Mouse (Mus musculus): ENCODE data around the gene Nfs1. TPM values are rescaled to one million over a fixed set of nuclear protein-coding genes. Genes with fewer than 3 reads are reported as not detected.
"Not testable (repeated sequence)": the region's sequence is repeated elsewhere in the genome, so short reads cannot be mapped to it uniquely, and the experiment has no call there.

Nfs1 gene
- total RNA-seq, 2 experiments from 2014 or later, result 33.1 to 35.3 TPM

- DNase-seq (ENCODE audit: low spot score in 2 of 2), result no peak
These were observed 1.6 kb upstream of the Nfs1 start for GRCm38 (mm10) chr2:156145486-156146130.

- DNase-seq (ENCODE audit: low spot score in 2 of 2), result no peak
These were observed 619 bp downstream of the Nfs1 start for GRCm38 (mm10) chr2:156143367-156143766.

GRCm38 (mm10) chr2:156142820-156143219 is 1.2 kb downstream of the Nfs1 start:
- DNase-seq (ENCODE audit: low spot score in 2 of 2), result no peak

- DNase-seq (ENCODE audit: low spot score in 2 of 2), result no peak
These were observed 8.3 kb downstream of the Nfs1 start for GRCm38 (mm10) chr2:156135695-156136094.

GRCm38 (mm10) chr2:156134161-156134560 is 9.8 kb downstream of the Nfs1 start:
- DNase-seq (ENCODE audit: low spot score in 2 of 2), result no peak

DNA sequence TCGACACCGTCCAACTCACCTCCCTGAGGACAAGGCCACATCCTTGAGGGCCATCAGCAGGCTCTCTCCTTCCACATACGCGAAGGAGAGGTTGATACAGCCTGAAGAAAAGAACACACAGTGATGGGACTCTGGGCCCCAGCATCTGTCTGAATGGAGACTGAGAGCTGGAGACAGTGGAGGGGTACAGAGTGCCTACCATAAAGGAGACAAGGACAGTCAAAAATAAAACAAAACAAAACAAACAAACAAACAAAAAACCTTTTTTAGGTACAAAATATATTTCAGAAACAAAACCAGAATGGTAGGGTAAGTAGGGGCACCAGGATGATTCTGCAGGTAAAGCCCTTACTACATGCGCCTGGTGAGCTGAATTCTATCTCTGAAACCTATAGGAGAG is 17.0 kb downstream of the Nfs1 start, which contains the start of gene Gm28036:
Gene Gm28036, minus strand, starts transcription at position 101 of the 400 bp plus-strand sequence.
- DNase-seq (ENCODE audit: low spot score in 2 of 2), result no peak

GRCm38 (mm10) chr2:156123731-156124130 is 20.3 kb downstream of the Nfs1 start:
- no peak for DNase-seq (ENCODE audit: low spot score in 2 of 2)

GRCm38 (mm10) chr2:156119566-156119965 is 24.4 kb downstream of the Nfs1 start:
- DNase-seq (ENCODE audit: low spot score in 2 of 2), result no peak

DNA sequence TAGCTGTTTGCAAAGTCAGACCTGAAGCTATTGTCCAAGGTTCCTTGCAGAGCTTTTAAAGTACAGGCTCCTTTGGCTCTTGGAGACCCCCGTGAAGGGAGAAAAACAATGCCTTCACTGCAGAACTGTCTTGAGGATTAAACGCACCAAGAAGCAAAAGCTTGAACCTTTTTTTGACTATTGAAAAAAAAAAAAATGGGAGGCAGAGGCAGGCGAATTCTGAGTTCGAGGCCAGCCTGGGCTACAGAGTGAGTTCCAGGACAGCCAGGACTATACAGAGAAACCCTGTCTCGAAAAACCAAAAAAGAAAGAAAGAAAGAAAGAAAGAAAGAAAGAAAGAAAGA is 31.9 kb downstream of the Nfs1 start:
- DNase-seq (ENCODE audit: low spot score in 2 of 2), result not testable (repeated sequence)

GRCm38 (mm10) chr2:156111358-156112079 is 32.5 kb downstream of the Nfs1 start, which contains the start of the genes Cpne1 and Rbm12:
Gene Cpne1, minus strand, starts transcription at chr2:156111965.
Gene Rbm12, minus strand, starts transcription at chr2:156111978.
- DNase-seq (ENCODE audit: low spot score in 2 of 2), result peak; percentile 93 to 95

GRCm38 (mm10) chr2:156110627-156111357 is 33.2 kb downstream of the Nfs1 start:
- DNase-seq (ENCODE audit: low spot score in 2 of 2), result peak in 1 of 2 experiments; percentile 23

DNA sequence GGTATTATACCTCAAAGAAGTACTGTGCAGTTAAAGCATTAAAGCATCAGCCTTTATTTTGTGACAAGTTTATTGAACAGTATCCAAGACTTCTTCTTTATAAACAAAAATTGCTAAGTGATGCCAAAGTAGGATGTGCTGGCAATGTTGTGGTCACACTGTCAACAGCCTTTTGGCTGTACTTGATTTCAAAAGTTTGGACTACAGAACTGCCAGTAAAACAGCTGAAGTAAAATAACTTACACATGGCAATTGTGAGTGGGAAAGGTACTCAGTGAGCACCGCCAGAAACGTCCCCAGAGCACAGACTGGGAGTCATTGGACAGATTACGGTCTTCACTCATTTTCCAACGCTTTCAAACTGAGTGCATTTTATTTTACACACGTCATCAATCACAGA is 52.1 kb downstream of the Nfs1 start:
- DNase-seq (ENCODE audit: low spot score in 2 of 2), result no peak

- no peak for DNase-seq (ENCODE audit: low spot score in 2 of 2)
These were observed 54.2 kb downstream of the Nfs1 start for GRCm38 (mm10) chr2:156089799-156090198.

DNA sequence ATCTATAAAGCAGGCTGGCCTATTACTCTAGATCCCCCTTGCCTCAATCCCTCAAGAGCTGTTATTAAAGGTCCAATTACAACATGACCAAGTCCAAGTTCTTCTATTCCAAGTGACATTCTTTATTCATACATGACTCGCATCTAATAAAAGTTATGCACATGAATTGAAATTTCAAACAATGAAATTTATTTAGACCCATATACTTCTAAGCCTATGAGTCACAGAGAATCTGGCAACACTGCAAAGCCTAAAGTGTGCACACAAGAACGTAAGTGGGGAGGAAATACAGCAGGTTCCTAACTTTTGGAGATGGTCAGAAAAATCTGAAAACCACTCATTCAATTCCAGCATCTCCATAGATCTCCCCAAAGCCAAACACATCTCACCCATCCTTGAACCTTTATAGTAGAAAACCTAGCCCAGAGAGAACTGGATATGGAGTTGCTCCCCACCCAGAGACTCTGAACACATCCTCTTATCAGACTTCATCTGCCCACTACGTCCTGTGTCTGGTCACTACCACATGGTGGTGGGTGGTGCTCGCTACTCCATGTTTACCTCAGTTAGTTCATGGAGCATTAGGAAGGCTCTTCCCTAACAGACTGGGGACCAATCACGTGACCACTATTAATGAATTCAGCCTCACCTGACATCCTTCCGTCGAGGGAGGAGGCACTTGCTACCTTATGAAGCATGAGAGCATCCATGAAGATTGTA is 56.4 kb downstream of the Nfs1 start:
- DNase-seq (ENCODE audit: low spot score in 2 of 2), result no peak

GRCm38 (mm10) chr2:156084541-156084940 is 59.4 kb downstream of the Nfs1 start:
- no peak for DNase-seq (ENCODE audit: low spot score in 2 of 2)

DNA sequence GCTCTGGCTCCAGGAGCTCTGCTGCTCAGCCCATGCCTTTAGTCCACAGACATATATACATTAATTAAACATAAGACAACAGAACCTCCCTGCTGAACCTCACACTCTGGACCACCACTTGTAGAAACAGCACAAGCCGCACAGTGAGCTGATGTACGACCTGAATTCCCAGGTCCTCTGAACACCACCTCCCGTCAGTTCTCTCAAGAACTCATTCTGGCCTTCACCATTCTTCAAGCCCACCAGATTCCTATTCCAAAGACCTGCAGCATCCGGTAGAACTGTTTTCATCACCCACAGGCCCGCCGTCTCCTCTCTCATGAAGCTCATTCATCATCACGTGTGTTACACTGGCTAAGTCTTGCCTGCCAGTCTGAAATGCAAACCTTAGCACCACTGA is 63.6 kb downstream of the Nfs1 start:
- no peak for DNase-seq (ENCODE audit: low spot score in 2 of 2)

- no peak for DNase-seq (ENCODE audit: low spot score in 2 of 2)
These were observed 64.3 kb downstream of the Nfs1 start for GRCm38 (mm10) chr2:156079674-156080073.

GRCm38 (mm10) chr2:156079183-156079560 is 64.8 kb downstream of the Nfs1 start:
- no peak for DNase-seq (ENCODE audit: low spot score in 2 of 2)

DNA sequence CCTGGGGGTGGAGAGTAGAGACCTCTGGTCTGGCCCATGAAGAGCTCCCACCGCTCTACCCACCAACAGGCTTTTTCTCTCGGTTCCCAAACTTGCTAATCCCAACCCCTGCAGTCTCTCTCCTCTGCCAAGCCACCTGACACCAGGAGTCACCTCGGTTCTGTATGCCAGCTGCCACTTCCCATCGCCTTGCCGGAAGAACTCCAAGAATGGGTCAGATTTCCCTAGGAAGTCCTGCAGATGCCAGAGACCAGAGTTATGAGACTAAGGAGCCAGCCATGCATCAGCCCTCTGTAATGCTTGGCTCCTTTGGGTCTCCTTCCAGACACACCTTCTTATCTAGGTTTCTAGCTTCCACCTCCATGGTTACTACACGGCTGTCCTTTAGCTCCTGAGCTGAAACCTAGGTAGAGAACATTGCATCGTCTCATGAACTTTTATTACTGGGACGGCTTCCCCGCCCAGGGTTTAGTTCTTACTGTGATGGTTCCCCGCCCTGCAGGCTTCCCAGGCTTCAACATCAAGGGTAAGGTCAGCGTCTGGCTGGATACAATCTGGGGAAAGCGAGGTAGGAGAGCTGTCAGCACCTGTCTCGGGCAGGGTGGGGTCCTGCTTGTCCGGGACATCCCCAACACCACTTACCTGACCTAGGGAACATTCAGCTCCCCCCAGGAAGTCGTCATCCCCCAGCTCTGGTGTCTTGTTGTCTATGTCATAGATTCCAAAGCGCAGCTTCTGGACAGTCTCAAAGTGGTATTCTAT is 65.4 kb downstream of the Nfs1 start:
- DNase-seq (ENCODE audit: low spot score in 2 of 2), result no peak

- no peak for DNase-seq (ENCODE audit: low spot score in 2 of 2)
These were observed 66.5 kb downstream of the Nfs1 start for GRCm38 (mm10) chr2:156077461-156077860.

GRCm38 (mm10) chr2:156073725-156074124 is 70.3 kb downstream of the Nfs1 start:
- DNase-seq (ENCODE audit: low spot score in 2 of 2), result no peak

All from layer of hippocampus, postnatal 10 days (tissue).